Mouse (Mus musculus) layer of hippocampus, postnatal 25 days (tissue): ENCODE measurements around the gene Thumpd2. TPM values are rescaled to one million over a fixed set of nuclear protein-coding genes. Genes with fewer than 3 reads are reported as not detected.
A peak's percentile ranks its signal among the peaks of the same experiment; 100 is the strongest.

Experiments
- DNase-seq, 2 experiments: peaks; one replicate each; pipeline ENCODE4 v3.0.0; 2022; ENCODE audit warnings: mixed read lengths in 2 of 2, low spot score in 1 of 2; ENCODE audit errors: extremely low spot score in 1 of 2
- total RNA-seq, 2 experiments: library from RNA; stranded (reverse); gene quantifications; 2 replicates each; pipeline ENCODE4 v1.2.3; 2021

Gene Thumpd2
- total RNA-seq, 2 experiments from 2014 or later: 6.8 to 8.4 TPM

GRCm38 (mm10) chr17:81035354-81035753 is 29.5 kb downstream of the Thumpd2 start:
- no peak for DNase-seq

- DNase-seq: no peak
Measured at GRCm38 (mm10) chr17:81032957-81033356, 31.9 kb downstream of the Thumpd2 start.

- no peak for DNase-seq
Measured at GRCm38 (mm10) chr17:81031830-81032442, 32.9 kb downstream of the Thumpd2 start.

GRCm38 (mm10) chr17:81027331-81027730 is 37.6 kb downstream of the Thumpd2 start:
- DNase-seq: no peak

GRCm38 (mm10) chr17:81017132-81017531 is 47.8 kb downstream of the Thumpd2 start:
- DNase-seq: no peak

- DNase-seq: peak in 1 of 2 experiments; percentile 44
Measured at GRCm38 (mm10) chr17:81015814-81016447, 49.0 kb downstream of the Thumpd2 start.

- DNase-seq: peak; percentile 24 to 31
Measured at GRCm38 (mm10) chr17:81010844-81011685, 53.8 kb downstream of the Thumpd2 start.

- no peak for DNase-seq
Measured at GRCm38 (mm10) chr17:81010199-81010598, 54.7 kb downstream of the Thumpd2 start.

- no peak for DNase-seq
Measured at GRCm38 (mm10) chr17:81009112-81009511, 55.8 kb downstream of the Thumpd2 start.

- no peak for DNase-seq
Measured at GRCm38 (mm10) chr17:81005292-81005691, 59.6 kb downstream of the Thumpd2 start.

GRCm38 (mm10) chr17:81004454-81004853 is 60.4 kb downstream of the Thumpd2 start:
- no peak for DNase-seq

GRCm38 (mm10) chr17:81002130-81002529 is 62.8 kb downstream of the Thumpd2 start:
- DNase-seq: no peak

GRCm38 (mm10) chr17:81001647-81002046 is 63.2 kb downstream of the Thumpd2 start:
- no peak for DNase-seq

GRCm38 (mm10) chr17:81001010-81001409 is 63.9 kb downstream of the Thumpd2 start:
- DNase-seq: no peak

GRCm38 (mm10) chr17:80998958-80999357 is 65.9 kb downstream of the Thumpd2 start:
- DNase-seq: no peak

GRCm38 (mm10) chr17:80997226-80997625 is 67.7 kb downstream of the Thumpd2 start:
- no peak for DNase-seq

GRCm38 (mm10) chr17:80991535-80992127 is 73.3 kb downstream of the Thumpd2 start:
- DNase-seq: no peak

GRCm38 (mm10) chr17:80982976-80983375 is 81.9 kb downstream of the Thumpd2 start:
- DNase-seq: no peak

- peak; percentile 74 to 92 for DNase-seq
Measured at GRCm38 (mm10) chr17:80982412-80982787, 82.5 kb downstream of the Thumpd2 start.

GRCm38 (mm10) chr17:80981721-80982411 is 83.0 kb downstream of the Thumpd2 start:
- no peak for DNase-seq
